Mouse (Mus musculus): ENCODE data around the gene Manba. TPM values are rescaled to one million over a fixed set of nuclear protein-coding genes. Genes with fewer than 3 reads are reported as not detected.

The Manba gene
- total and polyA plus RNA-seq, 3 experiments: 2.9 to 23.7 (median 19.6) TPM

- DNase-seq (ENCODE audit: low spot score) (no peak), ATAC-seq (ENCODE audit: extremely low read depth, insufficient number of reproducible peaks, low FRiP score, poor library complexity, severe bottlenecking) (no peak)
- H3K9me3 ChIP-seq (replicated peaks): no peaks in the 10 kb centered on the region
- no peak overlapping the region for H3K4me3 ChIP-seq (ENCODE audit: low read depth, low read length)
- TF ChIP-seq POLR2AphosphoS5 (IDR thresholded peaks at IDR 0.05; ENCODE audit: insufficient replicate concordance, low read depth, low read length) (no peak), GATA2 (IDR thresholded peaks at IDR 0.05; ENCODE audit: borderline replicate concordance, low read depth, low read length) (no peak), CTCF (IDR thresholded peaks at IDR 0.05; ENCODE audit: low read depth, low read length) (no peak), GATA1 (IDR thresholded peaks at IDR 0.05; ENCODE audit: borderline replicate concordance, low read length) (no peak), TAL1 (conservative IDR thresholded peaks at IDR 0.05; ENCODE audit: low read depth, low read length) (no peak)
- H3K36me3 ChIP-seq (replicated peaks): peaks cover 40% of the 10 kb centered on the region
- H3K27me3 ChIP-seq (ENCODE audit: insufficient read depth, low read length): no peaks in the 10 kb centered on the region
- peaks cover 6% of the 10 kb centered on the region; the same call in 1 of the 2 replicates for H3K4me1 ChIP-seq (ENCODE audit: insufficient read depth, low read depth, low read length)
Measured at GRCm38 (mm10) chr3:135507506-135507905, 22.1 kb downstream of the Manba start.

- no peak for DNase-seq (ENCODE audit: low spot score)
- peaks cover 6% of the 10 kb centered on the region; the same call in 1 of the 2 replicates for H3K4me1 ChIP-seq (ENCODE audit: insufficient read depth, low read depth, low read length)
- no peaks in the 10 kb centered on the region for H3K9me3 ChIP-seq (replicated peaks)
- H3K27me3 ChIP-seq (ENCODE audit: insufficient read depth, low read length): no peaks in the 10 kb centered on the region
- TF ChIP-seq GATA2 (IDR thresholded peaks at IDR 0.05; ENCODE audit: borderline replicate concordance, low read depth, low read length): no peak
- no peak for TF ChIP-seq POLR2AphosphoS5 (IDR thresholded peaks at IDR 0.05; ENCODE audit: insufficient replicate concordance, low read depth, low read length)
- no peak overlapping the region for H3K4me3 ChIP-seq (ENCODE audit: low read depth, low read length)
- H3K36me3 ChIP-seq (replicated peaks): peaks cover 40% of the 10 kb centered on the region
- ATAC-seq (ENCODE audit: extremely low read depth, insufficient number of reproducible peaks, low FRiP score, poor library complexity, severe bottlenecking): no peak
Measured at GRCm38 (mm10) chr3:135508191-135508590, 22.8 kb downstream of the Manba start.

GRCm38 (mm10) chr3:135510372-135510771 lies 25.0 kb downstream of the Manba start:
- DNase-seq (ENCODE audit: low spot score): no peak
- TF ChIP-seq TAL1 (conservative IDR thresholded peaks at IDR 0.05; ENCODE audit: low read depth, low read length) (no peak), GATA1 (IDR thresholded peaks at IDR 0.05; ENCODE audit: borderline replicate concordance, low read length) (no peak), GATA2 (IDR thresholded peaks at IDR 0.05; ENCODE audit: borderline replicate concordance, low read depth, low read length) (no peak), POLR2AphosphoS5 (IDR thresholded peaks at IDR 0.05; ENCODE audit: insufficient replicate concordance, low read depth, low read length) (no peak), CTCF (IDR thresholded peaks at IDR 0.05; ENCODE audit: low read depth, low read length) (no peak)
- Histone ChIP-seq H3K36me3 (replicated peaks) (peaks cover 51% of the 10 kb centered on the region), H3K27me3 (ENCODE audit: insufficient read depth, low read length) (no peaks in the 10 kb centered on the region), H3K4me1 (ENCODE audit: insufficient read depth, low read depth, low read length) (peaks cover 4% of the 10 kb centered on the region; the same call in 1 of the 2 replicates), H3K9me3 (replicated peaks) (no peaks in the 10 kb centered on the region), H3K4me3 (ENCODE audit: low read depth, low read length) (no peak overlapping the region)
- no peak for ATAC-seq (ENCODE audit: extremely low read depth, insufficient number of reproducible peaks, low FRiP score, poor library complexity, severe bottlenecking)

GRCm38 (mm10) chr3:135511683-135512082 lies 26.3 kb downstream of the Manba start:
- no peak overlapping the region for H3K4me3 ChIP-seq (ENCODE audit: low read depth, low read length)
- TF ChIP-seq GATA2 (IDR thresholded peaks at IDR 0.05; ENCODE audit: borderline replicate concordance, low read depth, low read length) (no peak), POLR2AphosphoS5 (IDR thresholded peaks at IDR 0.05; ENCODE audit: insufficient replicate concordance, low read depth, low read length) (no peak), CTCF (IDR thresholded peaks at IDR 0.05; ENCODE audit: low read depth, low read length) (no peak), GATA1 (IDR thresholded peaks at IDR 0.05; ENCODE audit: borderline replicate concordance, low read length) (no peak), TAL1 (conservative IDR thresholded peaks at IDR 0.05; ENCODE audit: low read depth, low read length) (no peak)
- H3K4me1 ChIP-seq (ENCODE audit: insufficient read depth, low read depth, low read length): peaks cover under 1% of the 10 kb centered on the region; the same call in 1 of the 2 replicates
- H3K9me3 ChIP-seq (replicated peaks): no peaks in the 10 kb centered on the region
- DNase-seq (ENCODE audit: low spot score): peak; percentile 10
- peaks cover 46% of the 10 kb centered on the region for H3K36me3 ChIP-seq (replicated peaks)
- H3K27me3 ChIP-seq (ENCODE audit: insufficient read depth, low read length): no peaks in the 10 kb centered on the region
- ATAC-seq (ENCODE audit: extremely low read depth, insufficient number of reproducible peaks, low FRiP score, poor library complexity, severe bottlenecking): no peak; the same call in 1 of the 2 replicates

GRCm38 (mm10) chr3:135513270-135513669 lies 27.9 kb downstream of the Manba start:
- no peak for DNase-seq (ENCODE audit: low spot score)
- Histone ChIP-seq H3K27me3 (ENCODE audit: insufficient read depth, low read length) (no peaks in the 10 kb centered on the region), H3K9me3 (replicated peaks) (no peaks in the 10 kb centered on the region), H3K4me3 (ENCODE audit: low read depth, low read length) (no peak overlapping the region), H3K4me1 (ENCODE audit: insufficient read depth, low read depth, low read length) (peaks cover 3% of the 10 kb centered on the region; the same call in 1 of the 2 replicates), H3K36me3 (replicated peaks) (peaks cover 51% of the 10 kb centered on the region)
- TF ChIP-seq GATA2 (IDR thresholded peaks at IDR 0.05; ENCODE audit: borderline replicate concordance, low read depth, low read length) (no peak), TAL1 (conservative IDR thresholded peaks at IDR 0.05; ENCODE audit: low read depth, low read length) (no peak), POLR2AphosphoS5 (IDR thresholded peaks at IDR 0.05; ENCODE audit: insufficient replicate concordance, low read depth, low read length) (no peak), CTCF (IDR thresholded peaks at IDR 0.05; ENCODE audit: low read depth, low read length) (no peak), GATA1 (IDR thresholded peaks at IDR 0.05; ENCODE audit: borderline replicate concordance, low read length) (no peak)
- ATAC-seq (ENCODE audit: extremely low read depth, insufficient number of reproducible peaks, low FRiP score, poor library complexity, severe bottlenecking): no peak

GRCm38 (mm10) chr3:135513800-135514425 lies 28.5 kb downstream of the Manba start:
- ATAC-seq (ENCODE audit: extremely low read depth, insufficient number of reproducible peaks, low FRiP score, poor library complexity, severe bottlenecking) (no peak), DNase-seq (ENCODE audit: low spot score) (no peak)
- no peaks in the 10 kb centered on the region for H3K9me3 ChIP-seq (replicated peaks)
- H3K27me3 ChIP-seq (ENCODE audit: insufficient read depth, low read length): no peaks in the 10 kb centered on the region
- no peak overlapping the region for H3K4me3 ChIP-seq (ENCODE audit: low read depth, low read length)
- peaks cover 55% of the 10 kb centered on the region for H3K36me3 ChIP-seq (replicated peaks)
- H3K4me1 ChIP-seq (ENCODE audit: insufficient read depth, low read depth, low read length): peaks cover 4% of the 10 kb centered on the region; the same call in 1 of the 2 replicates
- TF ChIP-seq GATA2 (IDR thresholded peaks at IDR 0.05; ENCODE audit: borderline replicate concordance, low read depth, low read length) (no peak), CTCF (IDR thresholded peaks at IDR 0.05; ENCODE audit: low read depth, low read length) (no peak), POLR2AphosphoS5 (IDR thresholded peaks at IDR 0.05; ENCODE audit: insufficient replicate concordance, low read depth, low read length) (no peak), GATA1 (IDR thresholded peaks at IDR 0.05; ENCODE audit: borderline replicate concordance, low read length) (no peak), TAL1 (conservative IDR thresholded peaks at IDR 0.05; ENCODE audit: low read depth, low read length) (no peak)
